Mouse (Mus musculus): Measurements from ENCODE around the gene Ncln.

Gene Ncln

DNA sequence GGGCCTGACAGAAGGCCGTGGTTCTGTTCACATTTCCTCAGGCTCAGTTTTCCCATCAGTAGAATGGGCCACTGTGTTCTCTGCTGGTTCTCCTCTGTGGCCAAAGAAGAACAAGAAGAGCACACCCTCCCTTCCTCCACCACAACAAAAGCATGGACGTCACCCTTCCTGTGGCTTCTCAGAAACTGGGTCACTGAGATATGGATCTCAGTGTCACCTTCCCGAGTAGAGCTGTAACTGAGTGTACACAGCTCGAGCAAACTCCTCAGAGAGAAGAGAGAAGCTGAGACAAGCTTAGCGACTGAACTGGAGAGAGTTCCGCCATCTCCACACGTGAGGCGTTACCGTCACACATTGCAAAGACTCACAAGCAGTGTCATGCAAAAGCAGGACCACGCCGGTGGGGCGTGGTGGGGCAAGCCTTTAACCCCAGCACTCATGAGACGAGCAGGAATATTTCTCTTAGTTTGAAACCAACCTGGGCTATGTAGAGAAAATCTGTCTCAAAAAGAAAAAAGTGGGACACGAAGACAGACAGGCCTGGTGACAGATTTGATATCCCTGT is 14.1 kb upstream of the Ncln start:
- DNase-seq = no peak

DNA sequence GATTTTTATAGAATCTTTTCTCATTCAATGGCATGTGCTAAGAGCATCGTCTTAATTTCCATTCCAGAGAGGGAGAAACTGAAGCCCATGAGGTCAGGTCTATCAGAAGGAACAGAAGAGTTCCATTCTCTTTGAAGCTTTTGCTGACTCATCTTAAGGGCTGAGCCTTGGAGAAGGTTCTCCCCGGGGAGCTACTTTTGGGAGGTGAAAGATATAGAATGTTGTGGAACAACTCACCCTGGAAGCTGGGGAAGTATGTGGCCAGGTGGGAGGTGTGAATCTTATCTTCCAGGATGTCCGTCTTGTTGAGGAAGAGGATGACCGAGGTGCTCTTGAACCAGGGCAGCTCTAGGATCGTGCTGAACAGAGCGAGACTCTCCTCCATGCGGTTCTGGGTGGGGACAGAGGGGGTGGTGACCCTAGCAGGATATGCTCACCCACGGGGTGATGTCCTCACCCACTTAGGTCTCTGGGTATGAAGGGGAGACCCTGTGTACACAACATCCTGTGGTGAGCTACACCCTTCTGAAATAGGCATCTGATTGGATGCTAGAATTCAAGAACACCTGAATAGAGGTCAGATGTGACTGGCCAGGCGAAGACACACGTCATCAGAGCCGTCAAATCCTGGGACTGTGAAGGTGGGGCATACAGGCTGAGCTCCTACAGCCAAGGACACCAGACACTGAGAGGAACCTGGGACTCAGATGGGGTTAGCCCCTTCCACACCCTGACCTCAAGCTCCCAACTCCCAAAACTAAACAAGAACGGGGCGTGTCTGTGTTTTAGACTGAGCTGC is 11.7 kb upstream of the Ncln start:
- DNase-seq = no peak

DNA sequence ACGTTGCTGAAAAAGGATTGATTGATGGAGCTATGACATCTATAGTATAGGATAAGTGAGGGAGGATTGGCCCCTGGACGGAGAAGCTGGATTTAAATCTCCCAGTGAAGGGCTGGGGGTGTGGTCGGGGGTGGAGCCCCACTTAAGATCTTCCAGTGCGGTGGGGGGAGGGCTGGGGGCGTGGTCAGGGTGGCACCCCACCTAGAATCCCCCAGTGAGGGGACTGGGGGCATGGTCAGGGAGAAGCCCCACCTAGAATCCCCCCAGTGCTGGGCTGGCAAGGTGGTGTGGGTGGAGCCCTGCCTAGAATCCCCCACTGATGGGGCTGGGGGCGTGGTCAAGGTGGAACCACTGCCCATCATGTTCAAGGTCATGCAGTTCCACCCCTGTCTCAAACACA is 10.9 kb upstream of the Ncln start:
- DNase-seq = no peak

DNA sequence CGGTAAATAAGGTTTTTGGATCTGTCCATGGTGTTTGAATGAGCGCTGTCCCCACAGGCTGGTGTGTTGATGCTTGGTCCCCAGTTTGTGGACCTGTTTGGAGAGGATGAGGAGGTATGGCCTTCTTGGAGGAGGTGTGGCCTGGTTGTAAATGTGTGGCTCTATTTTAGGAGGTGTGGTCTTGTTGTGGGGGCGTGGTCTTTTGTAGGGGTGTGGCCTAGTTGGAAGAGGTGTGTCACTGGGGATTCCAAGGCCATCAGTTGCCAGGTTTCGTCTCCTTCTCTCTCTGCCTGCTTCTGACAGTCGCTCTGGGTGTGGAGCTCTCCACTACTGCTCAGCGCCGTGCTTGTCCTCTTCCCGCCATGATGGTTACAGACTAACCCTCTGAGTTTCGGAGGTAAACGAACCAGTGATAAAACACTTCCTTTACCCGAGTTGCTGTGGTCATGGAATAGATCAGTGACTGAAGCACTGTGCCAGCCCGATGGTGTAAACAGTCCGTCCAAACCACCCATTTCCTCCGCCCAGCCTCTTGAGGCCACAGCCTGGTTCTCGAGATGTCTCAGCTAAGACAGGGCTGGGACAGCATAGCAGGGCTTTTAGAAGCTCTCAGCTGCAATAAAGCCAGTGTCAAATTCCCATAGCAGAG is 8.9 kb upstream of the Ncln start:
- DNase-seq = no peak

DNA sequence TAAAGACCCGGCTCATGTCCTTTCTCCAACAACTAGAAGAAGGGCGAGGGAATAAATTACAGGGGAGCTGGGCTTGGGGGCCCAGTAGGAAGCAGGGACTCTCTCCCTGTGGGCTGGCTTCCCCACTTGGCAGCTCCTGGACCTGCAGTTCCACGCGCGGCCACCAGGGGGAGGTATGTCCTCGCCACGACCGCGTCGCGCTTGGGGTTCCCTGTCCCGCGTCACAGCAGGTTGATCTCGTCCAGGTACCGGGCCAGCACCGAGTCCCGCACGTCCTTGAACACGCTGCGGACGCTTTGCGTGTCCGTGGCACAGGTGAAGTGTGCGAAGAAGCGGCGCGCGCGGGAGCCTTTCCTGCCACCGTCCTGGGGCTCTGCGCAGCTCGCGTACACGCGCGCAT is 6.5 kb upstream of the Ncln start:
- peak; percentile 87 for DNase-seq

DNA sequence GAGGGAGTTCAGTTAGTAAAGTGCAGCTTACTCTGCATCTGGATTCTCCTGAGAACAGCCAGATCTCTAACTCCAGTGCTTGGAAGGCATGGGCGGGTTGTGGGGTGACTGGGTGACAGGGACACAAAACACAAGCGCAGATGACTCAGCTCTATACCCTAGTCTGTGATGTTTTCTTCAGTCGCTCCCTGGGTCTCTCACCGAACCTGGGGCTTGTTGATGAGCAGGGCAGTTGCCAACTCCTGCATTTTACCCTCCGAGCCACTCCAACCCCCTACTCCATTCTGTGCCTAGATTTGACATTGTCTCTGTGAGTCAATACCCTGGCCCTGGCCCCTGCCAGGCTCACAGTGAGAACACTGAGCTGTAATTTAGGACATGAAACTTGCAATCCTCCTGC is 5.7 kb upstream of the Ncln start:
- no peak for DNase-seq

DNA sequence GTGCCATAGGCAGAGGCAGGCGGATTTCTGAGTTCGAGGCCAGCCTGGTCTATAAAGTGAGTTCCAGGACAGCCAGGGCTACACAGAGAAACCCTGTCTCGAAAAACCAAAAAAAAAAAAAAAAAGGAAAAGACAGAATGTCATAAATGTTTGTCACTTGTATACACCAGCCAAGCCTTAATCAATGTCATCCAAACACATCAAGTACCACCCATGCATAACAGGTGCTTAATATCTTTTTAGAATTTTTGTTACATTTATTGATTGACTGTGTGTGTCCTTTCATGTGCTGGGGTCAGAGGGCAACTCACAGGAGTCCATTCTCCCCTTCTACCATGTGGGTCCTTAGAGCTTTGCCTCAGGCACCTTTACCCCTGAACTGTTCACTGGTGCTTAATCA is 3.8 kb upstream of the Ncln start, which contains the start of gene S1pr4:
TSS of gene S1pr4 (minus strand) at position 101 of the 400 bp plus-strand sequence.
- no peak for DNase-seq

DNA sequence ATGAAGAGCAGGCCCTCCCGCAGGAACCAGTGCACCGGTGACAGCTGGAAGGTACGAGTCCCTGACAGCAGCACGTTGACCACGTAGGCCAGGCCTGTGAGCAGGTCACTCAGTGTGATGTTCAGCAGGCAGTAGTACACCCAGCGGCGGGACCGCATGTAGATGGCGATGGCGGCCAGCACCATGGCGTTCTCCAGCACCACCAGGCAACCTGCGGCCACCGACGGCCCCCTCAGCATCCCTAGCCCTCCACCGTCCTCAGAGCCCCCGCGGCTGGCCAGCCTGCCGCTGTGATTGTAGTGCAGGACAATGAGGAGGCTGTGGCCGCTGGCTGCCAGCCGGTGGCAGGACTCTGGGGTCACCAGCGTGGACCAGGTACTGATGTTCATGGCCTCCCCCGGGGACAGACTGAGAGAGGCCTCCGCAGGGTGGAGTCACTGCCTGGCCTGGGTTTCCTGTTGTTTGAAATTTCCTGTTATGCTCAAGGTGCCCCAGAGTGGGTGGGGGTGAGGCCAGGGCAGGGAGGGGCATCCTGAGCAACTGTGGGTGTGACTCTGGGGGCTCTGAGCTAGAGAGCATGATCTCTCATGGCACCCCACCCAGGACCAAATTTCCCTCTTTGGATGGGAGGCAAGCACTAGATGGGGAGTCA is 3.2 kb upstream of the Ncln start:
- DNase-seq = no peak

DNA sequence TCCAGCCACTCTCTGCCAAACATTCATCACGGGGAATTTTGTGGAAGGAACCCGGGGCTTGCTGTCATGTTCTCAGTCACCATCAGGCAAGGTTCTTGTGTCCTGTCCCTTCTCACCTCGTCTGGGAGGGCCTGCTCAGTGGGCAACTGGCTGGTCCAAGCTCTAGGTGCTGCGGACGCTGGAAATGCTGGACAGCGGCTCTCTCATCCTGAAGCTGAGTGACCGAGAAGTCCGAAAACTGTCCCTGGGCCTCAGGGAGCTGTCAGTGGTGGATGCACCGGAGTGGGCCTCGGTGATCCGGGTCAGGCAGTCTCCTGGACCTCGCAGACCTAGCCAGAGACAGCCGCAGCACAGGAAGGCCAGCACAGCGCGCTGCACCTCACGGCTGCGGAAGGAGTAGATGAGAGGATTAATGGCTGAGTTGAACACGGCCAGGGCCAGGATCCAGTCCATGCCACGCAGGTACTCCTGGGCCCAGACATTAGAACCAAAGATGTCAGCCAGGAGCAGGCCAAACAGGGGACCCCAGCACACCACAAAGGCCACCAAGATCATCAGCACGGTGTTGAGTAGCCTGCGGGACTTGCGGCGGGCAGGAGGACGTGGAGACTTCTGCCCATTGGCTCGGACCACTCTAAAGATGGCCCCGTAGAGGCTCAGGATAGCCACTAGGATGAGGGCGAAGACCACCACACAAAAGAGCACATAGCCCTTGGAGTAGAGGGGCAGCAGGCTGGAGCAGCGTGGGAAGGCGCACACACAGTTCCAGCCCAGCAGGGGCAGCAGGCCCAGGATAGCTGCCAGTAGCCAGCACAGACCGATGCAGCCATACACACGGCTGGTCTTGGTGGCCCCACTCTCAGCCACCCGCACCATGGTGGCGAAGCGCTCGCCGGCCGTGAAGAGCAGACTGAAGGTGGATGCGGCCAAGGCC is 2.4 kb upstream of the Ncln start:
- no peak for DNase-seq

DNA sequence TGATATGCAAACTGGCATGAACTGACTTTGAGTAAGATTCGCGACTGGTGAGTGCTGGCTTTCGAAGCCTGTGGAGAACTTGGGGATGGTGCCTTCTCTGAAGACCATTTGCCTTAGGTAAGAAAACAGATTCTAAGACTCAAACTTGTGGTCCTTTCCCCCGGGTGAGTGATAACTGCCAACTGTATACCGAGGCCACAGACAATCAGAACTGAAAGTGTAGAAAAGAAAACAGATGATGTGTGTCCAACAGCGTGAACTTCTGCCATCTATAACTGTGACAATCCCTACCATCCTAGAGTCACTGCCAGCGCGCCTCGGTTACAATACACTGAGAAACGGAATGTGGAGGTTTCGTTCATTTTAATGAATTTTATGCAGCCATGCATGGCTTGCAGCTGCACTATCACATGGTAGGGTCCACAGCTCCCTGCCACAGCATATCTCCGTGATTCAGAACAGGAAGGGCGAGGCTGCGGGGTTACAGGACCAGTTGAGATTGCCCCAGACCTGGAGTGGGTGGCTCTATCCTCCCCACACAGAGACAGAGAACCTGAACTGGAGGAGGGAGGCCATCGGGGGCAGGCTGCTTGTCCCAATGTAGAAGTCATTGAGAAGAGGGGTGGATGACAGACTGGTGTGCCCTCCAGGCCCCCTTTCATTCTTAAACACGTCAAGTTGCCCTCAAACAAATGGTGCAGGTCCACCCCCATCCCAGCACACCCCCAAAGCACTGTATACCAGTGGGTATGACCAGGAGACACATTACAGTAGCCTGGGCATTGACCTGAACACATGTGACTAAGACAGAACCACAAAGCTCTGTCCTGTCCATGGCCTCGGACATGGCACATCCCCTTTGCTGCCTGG is 1.4 kb upstream of the Ncln start:
- DNase-seq = no peak

DNA sequence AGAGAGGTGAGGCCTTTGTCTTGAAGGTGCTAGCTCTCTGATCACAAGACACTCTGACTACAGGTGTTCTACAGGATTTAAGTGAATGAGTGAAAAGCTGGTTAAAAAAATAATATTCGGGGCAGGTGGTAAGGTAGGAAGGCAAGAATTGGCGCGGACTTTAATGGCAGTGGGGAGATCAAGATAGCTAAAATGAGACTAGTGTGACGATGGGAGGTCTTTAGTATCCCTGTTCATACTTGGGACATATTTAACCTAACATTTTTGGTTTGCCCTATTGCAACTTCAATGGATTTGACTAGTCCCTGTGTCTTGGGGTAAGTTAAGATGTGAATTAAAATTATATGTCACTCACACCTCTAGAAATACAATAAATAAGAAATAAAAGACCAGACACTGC is 777 bp upstream of the Ncln start:
- no peak for DNase-seq

DNA sequence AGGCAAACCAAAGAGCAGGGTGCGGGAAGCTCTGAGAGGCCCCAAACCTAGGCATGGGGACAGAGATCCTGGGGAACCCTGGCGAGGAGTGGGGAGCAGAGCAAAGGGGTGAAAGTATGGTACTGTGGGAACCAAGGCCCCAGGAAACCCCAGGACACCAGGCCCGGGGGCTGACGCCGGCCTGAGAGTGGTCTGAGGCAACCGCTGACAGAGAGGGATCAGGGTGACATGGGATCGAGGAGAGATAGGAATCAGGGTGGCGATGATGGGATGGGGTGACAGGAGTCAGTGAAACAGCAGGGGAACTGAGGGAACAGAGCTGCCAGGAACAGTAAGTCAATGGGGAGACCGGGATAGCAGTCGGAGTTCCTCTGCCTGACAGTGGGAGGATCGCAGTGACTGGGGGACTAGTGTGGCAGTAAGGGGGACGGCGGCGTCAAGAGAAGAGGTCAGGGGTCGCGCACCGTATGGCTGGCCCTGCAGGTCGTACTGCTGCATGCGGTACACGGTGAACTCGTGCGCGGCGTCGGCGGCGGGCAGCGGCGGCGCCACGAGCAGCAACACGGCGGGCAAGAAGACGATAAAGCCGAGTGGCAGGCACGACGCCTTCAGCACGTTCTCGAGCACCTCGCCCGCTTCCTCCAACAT is 452 bp downstream of the Ncln start:
- no peak for DNase-seq

DNA sequence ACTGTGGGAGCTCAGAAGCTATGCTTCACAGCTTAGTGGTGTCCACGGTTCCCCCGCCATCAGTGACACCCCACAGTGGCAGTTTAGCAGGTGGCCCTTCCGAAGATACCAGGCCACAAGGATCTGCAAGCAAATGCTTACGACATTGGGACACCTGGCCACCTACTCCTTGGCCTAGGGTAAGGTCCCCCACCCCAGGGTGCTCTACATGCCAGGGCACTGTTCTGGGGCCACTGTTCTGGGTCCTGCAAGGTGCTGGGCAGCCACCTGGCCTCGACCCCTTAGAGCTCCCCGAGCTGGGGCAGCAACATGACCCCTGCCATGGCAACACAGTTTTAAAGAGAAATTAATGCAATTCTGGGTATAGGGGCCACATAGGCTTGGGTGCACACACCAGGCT is 1.0 kb downstream of the Ncln start:
- DNase-seq = no peak

DNA sequence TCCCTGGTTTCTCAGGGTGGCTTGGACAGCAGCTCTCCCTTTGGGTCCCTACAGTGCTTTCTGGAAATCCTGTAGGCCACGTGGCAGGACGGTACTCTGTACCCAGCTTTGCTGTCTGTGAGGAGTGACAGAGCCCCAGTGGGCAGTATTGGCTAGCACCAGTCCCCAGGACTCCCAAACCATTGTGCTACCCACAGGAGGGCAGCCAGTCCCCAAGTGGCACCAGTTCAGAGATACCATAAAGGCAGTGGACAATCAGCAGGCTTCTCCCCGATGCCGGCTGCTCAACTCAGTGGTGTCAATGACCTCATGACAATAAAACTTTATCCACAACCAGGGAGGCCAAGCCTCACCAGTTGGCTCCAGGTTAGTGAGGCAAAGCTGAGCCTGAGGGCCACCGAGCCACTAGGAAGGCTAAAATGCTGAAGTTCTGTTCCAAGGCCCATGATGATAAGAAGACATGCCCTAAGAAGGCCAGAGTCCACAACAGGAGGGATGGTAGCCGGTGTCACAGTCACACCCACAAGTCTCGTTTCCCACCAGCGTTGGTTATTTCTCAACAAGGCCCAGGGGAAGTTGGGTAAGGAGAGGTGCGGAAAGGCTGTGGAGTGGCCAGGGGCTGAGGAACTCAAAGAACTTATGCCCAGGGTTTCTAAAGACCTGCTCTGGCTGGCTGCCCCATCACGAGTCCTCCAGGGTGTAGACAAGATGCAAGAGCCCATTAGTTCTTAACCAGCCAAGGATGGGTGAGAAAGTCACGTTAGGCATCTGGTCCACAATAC is 1.7 kb downstream of the Ncln start:
- DNase-seq = no peak

DNA sequence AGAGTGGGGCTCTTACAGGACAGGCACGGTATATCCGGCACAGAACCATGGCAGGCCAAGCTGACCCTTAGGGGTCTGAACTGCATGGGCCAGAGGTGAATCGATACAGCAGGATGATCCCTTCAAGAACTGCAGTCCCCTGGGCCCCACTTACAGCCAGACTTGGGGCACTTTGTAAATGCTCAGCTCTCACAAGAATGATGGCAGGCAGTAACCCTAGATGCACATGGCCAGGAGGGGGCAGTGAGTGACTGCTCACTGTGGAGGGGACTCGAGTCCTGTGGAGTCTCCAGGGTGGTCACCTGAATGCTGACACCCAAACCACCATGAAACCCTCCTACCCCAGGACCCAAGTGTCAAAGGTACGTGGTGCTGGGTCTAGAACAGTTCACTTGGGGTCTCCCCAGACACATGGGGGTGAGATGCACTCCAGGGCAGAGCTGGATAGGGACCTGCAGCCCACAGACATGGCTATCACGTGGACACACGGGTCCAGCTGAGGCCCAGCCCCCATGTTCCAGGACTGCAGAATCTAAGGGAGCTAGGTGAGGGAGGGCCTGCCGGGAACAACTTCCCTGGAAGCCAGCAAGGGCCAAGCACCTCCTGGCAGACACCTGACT is 2.5 kb downstream of the Ncln start:
- no peak for DNase-seq

DNA sequence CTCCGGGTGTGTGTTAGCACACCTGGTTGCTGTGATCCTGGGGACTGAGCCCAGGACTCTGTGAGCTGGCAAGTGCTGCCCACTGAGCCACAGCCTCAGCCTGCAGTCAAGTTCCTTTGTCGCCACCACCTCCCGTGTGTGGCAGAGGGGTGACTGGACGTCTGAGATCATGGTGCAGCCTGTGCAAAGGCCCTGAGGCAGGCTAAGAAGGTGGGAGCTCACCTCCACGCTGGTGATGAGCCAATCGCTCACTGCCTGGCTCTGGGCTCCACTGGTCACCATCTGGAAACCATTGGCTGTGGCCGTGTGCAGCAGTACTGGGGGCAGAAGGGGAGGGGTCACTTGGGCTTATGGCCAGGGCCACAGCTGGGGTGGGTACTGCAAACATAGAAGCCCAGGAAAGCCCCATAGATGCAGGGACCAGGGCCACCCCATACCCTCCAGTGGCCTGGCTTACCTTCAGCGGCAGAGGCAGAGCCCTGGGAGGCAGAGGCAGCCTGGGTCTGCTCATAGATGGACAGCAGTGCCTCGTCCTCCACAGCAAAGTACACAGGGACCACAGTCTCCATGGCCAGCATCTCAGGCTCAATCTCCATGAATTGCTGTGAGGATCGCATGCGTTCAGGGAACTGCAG is 3.5 kb downstream of the Ncln start:
- no peak for DNase-seq

DNA sequence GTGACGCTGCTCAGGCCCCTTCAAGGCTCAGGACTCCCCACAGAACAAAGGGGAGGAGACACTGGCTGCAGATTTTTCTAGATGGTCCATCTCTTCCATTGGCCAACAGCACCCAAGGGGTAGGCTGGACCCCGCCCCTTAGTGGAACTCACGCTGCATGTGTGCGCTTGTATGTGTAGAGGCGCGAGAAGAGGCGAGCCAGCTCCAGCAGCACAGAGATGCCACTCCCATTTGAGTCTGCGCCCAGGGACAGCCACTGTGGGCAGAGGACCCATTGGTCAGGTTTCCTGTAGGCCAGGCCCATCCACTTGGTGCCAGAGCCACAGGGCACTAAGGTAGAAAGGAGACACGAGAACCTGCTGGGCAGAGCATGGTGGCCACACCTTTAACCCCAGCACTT is 5.2 kb downstream of the Ncln start:
- DNase-seq = no peak

DNA sequence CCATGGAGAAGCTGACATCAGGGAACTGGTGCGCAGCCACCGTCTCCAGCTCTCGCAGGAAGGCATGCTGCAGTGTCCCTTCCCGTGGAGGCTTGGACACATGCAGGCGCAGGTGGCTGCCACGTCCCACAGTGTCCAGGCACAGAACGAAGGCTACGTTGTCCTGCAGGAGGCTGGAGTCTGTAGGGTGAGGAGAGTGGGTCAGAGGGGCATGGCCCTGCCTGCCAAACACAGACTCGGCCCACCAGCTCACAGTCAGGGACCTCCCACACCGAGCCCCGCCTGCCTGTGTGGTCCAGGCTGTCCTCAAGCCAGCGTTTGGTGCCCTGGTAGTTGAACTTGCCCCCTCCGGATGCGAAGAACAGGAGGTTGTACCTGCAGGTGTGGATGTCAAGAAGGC is 6.3 kb downstream of the Ncln start:
- DNase-seq = peak; percentile 4

DNA sequence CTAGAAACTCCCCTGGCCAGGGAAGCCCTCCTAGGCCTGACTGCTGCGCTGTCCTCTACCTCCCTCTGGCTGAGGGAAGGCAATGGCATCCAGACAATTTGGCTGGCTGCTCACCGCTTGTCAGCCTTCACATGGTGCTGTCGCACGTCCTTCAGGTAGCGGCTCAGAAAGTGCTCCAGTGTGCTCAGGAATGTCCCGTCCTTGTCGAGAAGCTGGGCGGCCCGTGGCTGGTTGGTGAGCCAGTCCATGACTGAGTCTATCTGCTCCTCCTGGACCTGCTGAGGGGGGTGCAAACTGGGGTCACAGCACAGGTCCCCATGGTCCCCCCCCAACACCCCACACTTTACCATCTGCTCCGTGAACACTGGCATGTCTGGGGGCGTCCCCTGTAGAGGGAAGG is 8.1 kb downstream of the Ncln start:
- peak; percentile 3 for DNase-seq
